Mouse (Mus musculus): ENCODE data around the gene Mid1.
"Not testable (repeated sequence)": the region's sequence is repeated elsewhere in the genome, so short reads cannot be mapped to it uniquely, and the experiment has no call there.

The Mid1 gene

DNA sequence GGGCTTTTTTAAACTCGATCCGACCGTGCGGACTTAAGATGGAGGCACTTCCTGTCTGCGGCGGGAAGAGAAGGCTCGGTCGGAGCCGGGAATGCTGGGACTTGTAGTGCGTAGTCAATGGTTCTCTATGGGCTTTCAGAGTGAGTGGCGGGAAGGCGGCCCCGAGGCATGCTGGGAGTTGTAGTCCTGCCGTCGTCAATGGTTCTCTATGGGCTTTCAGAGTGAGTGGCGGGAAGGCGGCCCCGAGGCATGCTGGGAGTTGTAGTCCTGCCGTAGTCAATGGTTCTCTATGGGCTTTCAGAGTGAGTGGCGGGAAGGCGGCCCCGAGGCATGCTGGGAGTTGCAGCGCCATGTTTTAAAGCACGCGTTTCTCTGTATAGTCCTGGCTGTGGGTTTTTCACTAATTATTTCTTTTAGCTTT lies 324.8 kb downstream of the Mid1 start:
- peak; percentile 84 for DNase-seq (ENCODE audit: extremely low read depth, insufficient read length, low spot score)

DNA sequence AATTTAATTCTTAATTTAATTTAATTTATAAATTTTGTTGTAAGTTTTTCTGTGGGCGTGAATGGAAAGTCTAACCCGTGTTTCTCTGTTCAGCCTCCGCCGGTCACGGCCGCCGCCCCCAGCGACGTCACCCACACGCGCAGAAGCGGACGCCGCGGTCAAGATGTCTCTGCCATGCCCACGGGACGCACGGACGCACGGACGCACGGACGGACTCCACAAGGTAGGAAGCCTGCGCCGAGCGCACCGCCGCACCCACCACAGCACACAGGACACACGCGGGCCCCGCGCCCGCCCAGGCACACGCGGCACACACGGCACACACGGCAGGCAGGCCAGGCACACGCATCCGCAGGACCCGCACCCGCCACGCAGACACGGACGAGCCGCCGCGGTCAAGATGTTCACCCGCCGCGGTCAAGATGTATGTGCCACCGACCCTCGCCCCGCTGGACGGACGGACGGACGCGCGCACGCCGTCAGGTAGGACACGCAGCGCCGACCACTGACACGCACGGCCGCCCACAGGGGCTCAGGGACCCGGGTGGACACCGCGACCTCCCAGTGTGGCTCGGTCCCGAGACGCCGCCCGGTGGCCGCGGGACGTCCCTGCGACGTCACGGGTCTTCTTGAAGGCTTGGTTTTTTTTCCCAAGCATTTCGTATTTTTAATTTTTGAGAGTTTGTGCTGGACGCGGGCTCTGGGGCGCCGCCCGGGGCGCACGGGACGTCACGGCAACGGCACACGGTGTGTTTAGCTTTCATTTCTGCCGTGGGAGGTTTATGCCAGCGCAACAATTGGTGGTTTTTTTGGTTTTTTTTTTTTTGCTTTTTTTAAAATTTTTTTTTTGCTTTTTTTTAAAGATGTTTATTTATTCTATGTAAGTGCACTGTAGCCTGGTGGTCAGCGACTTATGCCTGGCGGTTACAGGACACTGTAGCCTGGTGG lies 325.9 kb downstream of the Mid1 start:
- peak; percentile 76 for DNase-seq (ENCODE audit: extremely low read depth, insufficient read length, low spot score)

DNA sequence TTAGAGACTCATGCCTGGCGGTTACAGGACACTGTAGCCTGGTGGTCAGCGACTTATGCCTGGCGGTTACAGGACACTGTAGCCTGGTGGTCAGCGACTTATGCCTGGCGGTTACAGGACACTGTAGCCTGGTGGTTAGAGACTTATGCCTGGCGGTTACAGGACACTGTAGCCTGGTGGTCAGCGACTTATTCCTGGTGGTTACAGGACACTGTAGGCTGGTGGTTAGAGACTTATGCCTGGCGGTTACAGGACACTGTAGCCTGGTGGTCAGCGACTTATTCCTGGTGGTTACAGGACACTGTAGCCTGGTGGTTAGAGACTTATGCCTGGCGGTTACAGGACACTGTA lies 326.5 kb downstream of the Mid1 start:
- DNase-seq (ENCODE audit: extremely low read depth, insufficient read length, low spot score) = not testable (repeated sequence)

DNA sequence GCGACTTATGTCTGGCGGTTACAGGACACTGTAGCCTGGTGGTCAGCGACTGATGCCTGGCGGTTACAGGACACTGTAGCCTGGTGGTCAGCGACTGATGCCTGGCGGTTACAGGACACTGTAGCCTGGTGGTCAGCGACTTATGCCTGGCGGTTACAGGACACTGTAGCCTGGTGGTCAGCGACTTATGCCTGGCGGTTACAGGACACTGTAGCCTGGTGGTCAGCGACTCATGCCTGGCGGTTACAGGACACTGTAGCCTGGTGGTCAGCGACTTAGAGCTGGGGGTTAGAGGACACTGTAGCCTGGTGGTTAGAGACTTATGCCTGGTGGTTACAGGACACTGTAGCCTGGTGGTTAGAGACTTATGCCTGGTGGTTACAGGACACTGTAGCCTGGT lies 328.4 kb downstream of the Mid1 start:
- DNase-seq (ENCODE audit: extremely low read depth, insufficient read length, low spot score) = not testable (repeated sequence)

DNA sequence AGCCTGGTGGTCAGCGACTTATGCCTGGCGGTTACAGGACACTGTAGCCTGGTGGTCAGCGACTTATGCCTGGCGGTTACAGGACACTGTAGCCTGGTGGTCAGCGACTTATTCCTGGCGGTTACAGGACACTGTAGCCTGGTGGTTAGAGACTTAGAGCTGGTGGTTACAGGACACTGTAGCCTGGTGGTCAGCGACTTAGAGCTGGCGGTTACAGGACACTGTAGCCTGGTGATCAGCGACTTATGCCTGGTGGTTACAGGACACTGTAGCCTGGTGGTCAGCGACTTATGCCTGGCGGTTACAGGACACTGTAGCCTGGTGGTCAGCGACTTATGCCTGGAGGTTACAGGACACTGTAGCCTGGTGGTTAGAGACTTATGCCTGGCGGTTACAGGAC lies 329.0 kb downstream of the Mid1 start:
- not testable (repeated sequence) for DNase-seq (ENCODE audit: extremely low read depth, insufficient read length, low spot score)

DNA sequence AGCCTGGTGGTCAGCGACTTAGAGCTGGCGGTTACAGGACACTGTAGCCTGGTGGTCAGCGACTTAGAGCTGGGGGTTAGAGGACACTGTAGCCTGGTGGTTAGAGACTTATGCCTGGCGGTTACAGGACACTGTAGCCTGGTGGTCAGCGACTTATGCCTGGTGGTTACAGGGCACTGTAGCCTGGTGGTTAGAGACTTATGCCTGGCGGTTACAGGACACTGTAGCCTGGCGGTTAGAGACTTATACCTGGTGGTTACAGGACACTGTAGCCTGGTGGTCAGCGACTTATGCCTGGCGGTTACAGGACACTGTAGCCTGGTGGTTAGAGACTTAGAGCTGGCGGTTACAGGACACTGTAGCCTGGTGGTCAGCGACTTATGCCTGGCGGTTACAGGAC lies 330.9 kb downstream of the Mid1 start:
- not testable (repeated sequence) for DNase-seq (ENCODE audit: extremely low read depth, insufficient read length, low spot score)

DNA sequence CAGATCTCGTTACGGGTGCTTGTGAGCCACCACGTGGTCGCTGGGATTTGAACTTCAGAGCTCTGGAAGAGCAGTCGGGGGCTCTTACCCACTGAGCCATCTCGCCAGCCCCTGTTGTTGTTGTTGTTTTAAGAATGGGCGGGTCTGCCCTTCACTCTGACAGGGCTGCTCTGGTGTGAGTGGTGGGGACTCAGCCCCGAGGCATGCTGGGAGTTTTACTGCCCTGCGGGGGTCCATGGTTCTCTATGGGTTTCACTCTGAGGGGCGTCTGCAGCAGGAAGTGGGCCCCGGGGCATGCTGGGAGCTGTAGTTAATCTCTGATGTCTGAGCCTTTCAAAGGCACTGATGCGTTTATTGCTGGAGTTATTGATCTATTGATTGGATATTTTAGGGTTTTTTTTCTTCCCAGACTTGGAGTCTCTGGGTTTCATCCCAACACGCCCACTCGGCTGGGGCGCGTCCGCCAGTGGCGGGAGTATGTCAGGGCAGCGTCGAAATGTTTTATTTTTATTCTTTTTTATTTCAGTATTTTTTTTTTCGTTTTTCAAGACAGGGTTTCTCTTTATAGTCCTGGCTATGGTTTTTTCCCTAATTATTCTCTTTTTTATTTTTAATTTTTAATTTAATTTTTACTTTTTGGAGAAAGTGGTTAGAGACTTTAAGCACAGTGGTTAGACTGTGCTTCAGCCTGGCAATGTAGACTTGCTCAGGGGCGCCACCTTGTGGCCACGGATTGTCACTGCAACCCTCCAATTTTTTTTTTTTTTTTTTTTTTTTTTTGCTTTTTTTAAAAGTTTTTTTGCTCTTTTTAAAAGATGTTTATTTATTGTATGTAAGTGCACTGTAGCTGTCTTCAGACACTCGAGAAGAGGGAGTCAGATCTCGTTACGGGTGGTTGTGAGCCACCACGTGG lies 332.6 kb downstream of the Mid1 start:
- DNase-seq (ENCODE audit: extremely low read depth, insufficient read length, low spot score) = not testable (repeated sequence)

DNA sequence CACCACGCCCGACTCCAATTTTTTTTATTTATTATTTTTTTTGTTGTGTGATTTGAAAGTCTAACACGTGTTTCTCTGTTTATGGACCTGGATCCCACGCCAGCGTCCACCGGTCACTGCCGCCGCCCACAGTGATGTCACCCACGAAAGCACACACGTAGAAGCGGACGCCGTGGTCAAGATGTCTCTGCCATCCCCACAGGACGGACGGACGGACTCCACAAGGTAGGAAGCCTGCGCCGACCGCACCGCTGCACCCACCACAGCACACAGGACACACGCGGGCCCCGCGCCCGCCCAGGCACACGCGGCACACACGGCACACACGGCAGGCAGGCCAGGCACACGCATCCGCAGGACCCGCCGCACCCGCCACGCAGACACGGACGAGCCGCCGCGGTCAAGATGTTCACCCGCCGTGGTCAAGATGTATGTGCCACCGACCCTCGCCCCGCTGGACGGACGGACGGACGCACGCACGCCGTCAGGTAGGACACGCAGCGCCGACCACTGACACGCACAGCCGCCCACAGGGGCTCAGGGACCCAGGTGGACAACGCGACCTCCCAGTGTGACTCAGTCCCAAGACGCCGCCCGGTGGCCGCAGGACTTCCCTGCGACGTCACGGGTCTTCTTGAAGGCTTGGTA lies 333.7 kb downstream of the Mid1 start:
- DNase-seq (ENCODE audit: extremely low read depth, insufficient read length, low spot score) = peak; percentile 76

DNA sequence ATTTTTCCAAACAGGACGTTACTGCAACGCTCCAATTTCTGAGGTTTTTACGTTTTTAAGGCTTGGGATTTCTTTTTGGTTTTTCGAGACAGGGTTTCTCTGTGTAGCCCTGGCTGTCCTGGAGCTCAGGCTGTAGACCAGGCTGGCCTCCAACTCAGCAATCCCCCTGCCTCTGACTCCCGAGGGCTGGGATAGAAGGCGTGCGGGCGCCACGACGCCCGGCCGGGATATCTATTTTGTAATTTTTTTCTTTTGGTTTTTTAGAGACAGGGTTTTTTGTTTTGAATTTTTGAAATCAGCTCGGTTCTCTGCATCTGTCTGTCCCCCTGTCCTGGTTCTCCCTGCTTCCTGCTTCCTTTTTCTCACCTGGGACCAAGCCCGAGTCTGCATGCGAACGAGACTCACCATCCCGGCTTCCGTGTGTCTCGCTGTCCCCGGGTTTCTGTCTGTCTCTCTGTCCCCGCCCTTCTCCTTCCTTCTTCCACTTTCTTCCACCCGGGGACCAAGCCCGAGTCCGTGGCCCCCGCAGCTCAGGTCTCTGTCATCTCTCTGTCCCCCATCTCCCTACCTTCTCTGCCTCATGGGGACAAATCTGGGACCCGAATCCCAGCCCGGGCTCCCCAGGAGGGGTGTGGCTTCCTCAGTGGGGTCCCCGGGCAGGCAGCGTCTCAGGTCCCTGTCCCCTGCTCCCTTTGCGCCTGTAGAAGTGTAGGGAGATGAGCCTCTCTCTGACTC lies 334.4 kb downstream of the Mid1 start:
- DNase-seq (ENCODE audit: extremely low read depth, insufficient read length, low spot score) = not testable (repeated sequence)

DNA sequence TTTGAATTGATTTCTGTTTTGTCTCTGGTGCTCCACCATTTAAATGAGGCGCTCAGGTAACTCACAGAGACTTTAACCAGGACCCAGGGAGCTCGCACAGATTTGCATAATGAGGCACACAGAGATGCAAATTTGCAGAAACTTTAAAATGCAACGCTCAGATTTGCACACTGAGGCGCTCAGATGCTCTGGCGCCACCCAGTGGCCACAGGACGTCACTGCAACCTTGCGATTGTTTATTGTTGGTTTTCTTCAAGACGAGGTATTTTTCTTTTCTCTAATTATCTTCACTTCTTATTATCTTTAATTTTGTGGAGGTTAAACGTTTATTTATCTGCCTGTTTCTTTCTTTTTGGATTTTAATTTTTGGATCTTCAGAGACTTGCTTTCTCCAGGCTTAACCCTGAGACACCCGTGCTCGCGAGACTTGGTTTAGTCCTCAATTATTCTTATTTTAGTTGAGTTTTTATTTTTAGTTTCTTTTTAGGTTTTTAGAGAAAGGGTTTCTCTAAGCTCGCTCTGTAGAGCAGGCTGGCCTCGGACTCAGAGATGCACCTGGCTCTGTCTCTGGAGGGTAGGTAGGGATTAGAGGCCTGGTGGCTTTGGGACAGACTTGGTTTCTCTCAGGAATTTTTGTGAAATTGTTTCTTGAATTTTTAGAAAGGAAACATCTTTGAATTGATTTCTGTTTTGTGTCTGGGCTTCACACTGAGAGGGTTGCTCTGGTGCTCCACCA lies 335.1 kb downstream of the Mid1 start:
- DNase-seq (ENCODE audit: extremely low read depth, insufficient read length, low spot score) = not testable (repeated sequence)

DNA sequence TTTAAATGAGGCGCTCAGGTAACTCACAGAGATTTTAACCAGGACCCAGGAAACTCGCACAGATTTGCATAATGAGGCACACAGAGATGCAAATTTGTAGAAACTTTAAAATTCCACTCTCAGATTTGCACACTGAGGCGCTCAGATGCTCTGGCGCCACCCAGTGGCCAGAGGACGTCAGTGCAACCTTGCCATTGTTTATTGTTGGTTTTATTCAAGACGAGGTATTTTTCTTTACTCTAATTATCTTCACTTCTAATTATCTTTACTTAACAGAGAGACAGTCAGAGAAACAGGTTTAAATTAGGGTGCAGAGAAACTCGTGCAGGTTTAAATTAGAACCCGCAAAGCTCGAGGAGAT lies 335.7 kb downstream of the Mid1 start:
- not testable (repeated sequence) for DNase-seq (ENCODE audit: extremely low read depth, insufficient read length, low spot score)

DNA sequence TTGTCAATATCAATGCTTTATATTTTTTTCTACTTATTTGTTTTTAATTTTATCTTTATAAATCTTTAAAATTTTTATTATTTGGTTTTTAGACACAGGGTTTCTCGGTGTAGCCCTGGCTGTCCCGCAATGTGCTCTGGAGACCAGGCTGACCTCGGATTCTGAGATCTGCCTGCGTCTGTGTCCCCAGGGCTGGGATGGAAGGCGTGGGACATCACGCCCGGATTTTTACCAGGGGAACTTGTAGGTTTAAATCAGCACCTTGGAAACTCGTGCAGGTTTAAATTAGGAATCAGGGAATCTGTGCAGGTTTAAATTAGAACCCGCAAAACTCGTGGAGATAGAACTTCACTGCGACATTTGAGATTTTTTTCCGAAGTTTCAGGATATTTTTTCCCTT lies 336.2 kb downstream of the Mid1 start:
- not testable (repeated sequence) for DNase-seq (ENCODE audit: extremely low read depth, insufficient read length, low spot score)

DNA sequence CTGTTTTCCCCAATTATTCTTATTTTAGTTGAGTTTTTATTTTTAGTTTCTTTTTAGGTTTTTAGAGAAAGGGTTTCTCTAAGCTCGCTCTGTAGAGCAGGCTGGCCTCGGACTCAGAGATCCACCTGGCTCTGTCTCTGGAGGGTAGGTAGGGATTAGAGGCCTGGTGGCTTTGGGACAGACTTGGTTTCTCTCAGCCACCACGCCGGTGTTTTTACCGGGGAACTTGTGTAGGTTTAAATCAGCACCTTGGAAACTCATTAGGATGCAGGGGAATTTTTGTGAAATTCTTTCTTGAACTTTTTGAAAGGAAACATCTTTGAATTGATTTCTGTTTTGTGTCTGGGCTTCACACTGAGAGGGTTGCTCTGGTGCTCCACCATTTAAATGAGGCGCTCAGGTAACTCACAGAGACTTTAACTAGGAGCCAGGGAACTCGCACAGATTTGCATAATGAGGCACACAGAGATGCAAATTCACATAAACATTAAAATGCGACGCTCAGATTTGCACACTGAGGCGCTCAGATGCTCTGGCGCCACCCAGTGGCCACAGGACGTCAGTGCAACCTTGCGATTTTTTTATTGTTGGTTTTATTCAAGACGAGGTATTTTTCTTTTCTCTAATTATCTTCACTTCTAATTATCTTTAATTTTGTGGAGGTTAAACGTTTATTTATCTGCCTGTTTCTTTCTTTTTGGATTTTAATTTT lies 336.9 kb downstream of the Mid1 start:
- DNase-seq (ENCODE audit: extremely low read depth, insufficient read length, low spot score) = not testable (repeated sequence)

All from 3134 (cell line).